Mouse (Mus musculus): ENCODE results near the gene Cbarp. TPM values are rescaled to one million over a fixed set of nuclear protein-coding genes. Genes with fewer than 3 reads are reported as not detected.

Cbarp gene
- polyA plus RNA-seq, 1 experiment from 2014 or later, result 4.7 TPM

GRCm38 (mm10) chr10:80148610-80149290, 8.1 kb upstream of the Cbarp start:
- H3K27me3 ChIP-seq (ENCODE audit: insufficient read depth, low read length), result no peaks in the 10 kb centered on the region
- under 1% methylated on average over 57 of the region's 57 CpGs for WGBS
- peak overlapping the region; percentile 58 for H3K4me2 ChIP-seq (ENCODE audit: low read length)
- H3K9ac ChIP-seq (ENCODE audit: low read depth, low read length), result peak overlapping the region; percentile 77
- peaks cover 38% of the 10 kb centered on the region for H3K36me3 ChIP-seq (ENCODE audit: insufficient read depth, low read length)
- DNase-seq (ENCODE audit: low spot score) (peak; percentile 95), ATAC-seq (replicated peaks; ENCODE audit: low FRiP score, low read depth) (peak; percentile 45)
- peak overlapping the region; percentile 99 for H3K4me3 ChIP-seq (replicated peaks; ENCODE audit: low read depth, low read length)
- H3K27ac ChIP-seq, result peak overlapping the region; percentile 100
- peak; percentile 67 for TF ChIP-seq CTCF (IDR thresholded peaks at IDR 0.05; ENCODE audit: low read depth)
- peaks cover 31% of the 10 kb centered on the region; the same call in 1 of the 2 replicates for H3K4me1 ChIP-seq (replicated peaks; ENCODE audit: insufficient read depth, low read length)
- no peaks in the 10 kb centered on the region for H3K9me3 ChIP-seq (replicated peaks; ENCODE audit: low read length)

- WGBS, result 0% methylated on average over 37 of the region's 42 CpGs
- Histone ChIP-seq H3K27ac (peak within 1 kb of the TSS; percentile 100), H3K4me2 (ENCODE audit: low read length) (peak within 1 kb of the TSS; percentile 58), H3K4me3 (replicated peaks; ENCODE audit: low read depth, low read length) (peak within 1 kb of the TSS; percentile 99), H3K36me3 (ENCODE audit: insufficient read depth, low read length) (peaks cover 32% of the 10 kb centered on the region), H3K27me3 (ENCODE audit: insufficient read depth, low read length) (no peaks in the 10 kb centered on the region), H3K9ac (ENCODE audit: low read depth, low read length) (peak within 1 kb of the TSS; percentile 77), H3K4me1 (replicated peaks; ENCODE audit: insufficient read depth, low read length) (peaks cover 23% of the 10 kb centered on the region), H3K9me3 (replicated peaks; ENCODE audit: low read length) (no peaks in the 10 kb centered on the region)
- peak; percentile 68 for TF ChIP-seq CTCF (IDR thresholded peaks at IDR 0.05; ENCODE audit: low read depth)
- peak; percentile 30 for ATAC-seq (replicated peaks; ENCODE audit: low FRiP score, low read depth)
- peak; percentile 82 for DNase-seq (ENCODE audit: low spot score)
These were observed 7.3 kb upstream of the Cbarp start, which contains the start of gene Midn for GRCm38 (mm10) chr10:80147719-80148601. TSS of gene Midn (plus strand) at chr10:80148272.

- Histone ChIP-seq H3K9ac (ENCODE audit: low read depth, low read length) (peak overlapping the region; percentile 77; the same call in 1 of the 2 replicates), H3K27ac (peak overlapping the region; percentile 100), H3K4me1 (replicated peaks; ENCODE audit: insufficient read depth, low read length) (peaks cover 19% of the 10 kb centered on the region), H3K4me2 (ENCODE audit: low read length) (peak overlapping the region; percentile 58; the same call in 1 of the 2 replicates), H3K9me3 (replicated peaks; ENCODE audit: low read length) (no peaks in the 10 kb centered on the region), H3K27me3 (ENCODE audit: insufficient read depth, low read length) (no peaks in the 10 kb centered on the region), H3K4me3 (replicated peaks; ENCODE audit: low read depth, low read length) (peak overlapping the region; percentile 99; the same call in 1 of the 2 replicates), H3K36me3 (ENCODE audit: insufficient read depth, low read length) (peaks cover 28% of the 10 kb centered on the region)
- TF ChIP-seq CTCF (IDR thresholded peaks at IDR 0.05; ENCODE audit: low read depth), result no peak
- DNase-seq (ENCODE audit: low spot score) (no peak), ATAC-seq (replicated peaks; ENCODE audit: low FRiP score, low read depth) (no peak)
- WGBS, result 63% methylated on average over 5 of the region's 5 CpGs
These were observed 6.6 kb upstream of the Cbarp start for GRCm38 (mm10) chr10:80147146-80147718.

GRCm38 (mm10) chr10:80146568-80147011, 6.0 kb upstream of the Cbarp start:
- Histone ChIP-seq H3K36me3 (ENCODE audit: insufficient read depth, low read length) (peaks cover 28% of the 10 kb centered on the region), H3K4me1 (replicated peaks; ENCODE audit: insufficient read depth, low read length) (peaks cover 16% of the 10 kb centered on the region), H3K27me3 (ENCODE audit: insufficient read depth, low read length) (no peaks in the 10 kb centered on the region), H3K9me3 (replicated peaks; ENCODE audit: low read length) (no peaks in the 10 kb centered on the region), H3K4me2 (ENCODE audit: low read length) (no peak overlapping the region), H3K27ac (peak overlapping the region; percentile 100), H3K4me3 (replicated peaks; ENCODE audit: low read depth, low read length) (no peak overlapping the region), H3K9ac (ENCODE audit: low read depth, low read length) (0 out of 2 replicates have a peak overlapping the region, but pooled peaks have one; percentile 0)
- TF ChIP-seq CTCF (IDR thresholded peaks at IDR 0.05; ENCODE audit: low read depth), result no peak
- 71% methylated on average over 4 of the region's 4 CpGs for WGBS
- no peak for DNase-seq (ENCODE audit: low spot score)
- ATAC-seq (replicated peaks; ENCODE audit: low FRiP score, low read depth), result no peak

GRCm38 (mm10) chr10:80145896-80146295, 5.3 kb upstream of the Cbarp start:
- Histone ChIP-seq H3K4me3 (replicated peaks; ENCODE audit: low read depth, low read length) (no peak overlapping the region), H3K9me3 (replicated peaks; ENCODE audit: low read length) (no peaks in the 10 kb centered on the region), H3K4me1 (replicated peaks; ENCODE audit: insufficient read depth, low read length) (peaks cover 16% of the 10 kb centered on the region), H3K36me3 (ENCODE audit: insufficient read depth, low read length) (peaks cover 28% of the 10 kb centered on the region), H3K27ac (peak overlapping the region; percentile 100), H3K27me3 (ENCODE audit: insufficient read depth, low read length) (no peaks in the 10 kb centered on the region), H3K4me2 (ENCODE audit: low read length) (no peak overlapping the region), H3K9ac (ENCODE audit: low read depth, low read length) (no peak overlapping the region)
- ATAC-seq (replicated peaks; ENCODE audit: low FRiP score, low read depth) (no peak), DNase-seq (ENCODE audit: low spot score) (no peak)
- WGBS, result 84% methylated on average over 6 of the region's 6 CpGs
- TF ChIP-seq CTCF (IDR thresholded peaks at IDR 0.05; ENCODE audit: low read depth), result no peak
